Mouse (Mus musculus): ENCODE data around the gene Phc1.
A peak's percentile ranks its signal among the peaks of the same experiment; 100 is the strongest.

Phc1 gene

GRCm38 (mm10) chr6:122337546-122337945, 2.8 kb downstream of the Phc1 start:
- DNase-seq: peak; percentile 32

- DNase-seq: peak; percentile 47
Observed at GRCm38 (mm10) chr6:122334786-122335340, 5.5 kb downstream of the Phc1 start.

- no peak for DNase-seq
Observed at GRCm38 (mm10) chr6:122333081-122333612, 7.2 kb downstream of the Phc1 start.

- no peak for DNase-seq
Observed at GRCm38 (mm10) chr6:122325361-122325975, 14.9 kb downstream of the Phc1 start.

- no peak for DNase-seq
Observed at GRCm38 (mm10) chr6:122318726-122319125, 21.6 kb downstream of the Phc1 start.

- DNase-seq: no peak
Observed at GRCm38 (mm10) chr6:122310187-122310820, 30.1 kb downstream of the Phc1 start.

GRCm38 (mm10) chr6:122309446-122309960, 30.9 kb downstream of the Phc1 start:
- no peak for DNase-seq

- DNase-seq: peak; percentile 95
Observed at GRCm38 (mm10) chr6:122308505-122309393, 31.6 kb downstream of the Phc1 start, which contains the start of gene M6pr. Gene M6pr, plus strand, starts transcription at chr6:122308720.

- DNase-seq: no peak
Observed at GRCm38 (mm10) chr6:122308136-122308504, 32.2 kb downstream of the Phc1 start.

GRCm38 (mm10) chr6:122306707-122307106, 33.7 kb downstream of the Phc1 start:
- DNase-seq: no peak

- DNase-seq: no peak
Observed at GRCm38 (mm10) chr6:122304790-122305555, 35.4 kb downstream of the Phc1 start.

GRCm38 (mm10) chr6:122304355-122304754, 36.0 kb downstream of the Phc1 start:
- peak; percentile 92 for DNase-seq

GRCm38 (mm10) chr6:122303526-122303925, 36.8 kb downstream of the Phc1 start:
- DNase-seq: no peak

GRCm38 (mm10) chr6:122302661-122303060, 37.7 kb downstream of the Phc1 start:
- DNase-seq: no peak

- DNase-seq: no peak
Observed at GRCm38 (mm10) chr6:122302121-122302520, 38.2 kb downstream of the Phc1 start.

- DNase-seq: no peak
Observed at GRCm38 (mm10) chr6:122299621-122300133, 40.7 kb downstream of the Phc1 start.

GRCm38 (mm10) chr6:122298223-122298609, 42.1 kb downstream of the Phc1 start:
- DNase-seq: no peak

GRCm38 (mm10) chr6:122297279-122298222, 42.8 kb downstream of the Phc1 start:
- DNase-seq: peak; percentile 50

- no peak for DNase-seq
Observed at GRCm38 (mm10) chr6:122296918-122297278, 43.5 kb downstream of the Phc1 start.

- peak; percentile 33 for DNase-seq
Observed at GRCm38 (mm10) chr6:122295242-122295641, 45.1 kb downstream of the Phc1 start.

GRCm38 (mm10) chr6:122294290-122294689, 46.1 kb downstream of the Phc1 start:
- DNase-seq: no peak
